Mouse (Mus musculus) forelimb bud, embryonic 11.5 days (tissue): ENCODE measurements around the gene Kcnk1.

Experiments used
- DNase-seq: peaks from one replicate; pipeline ENCODE4 v3.0.0-alpha.2; 2012; ENCODE audit warnings: low read depth, low spot score

The Kcnk1 gene

GRCm38 (mm10) chr8:126045751-126046150, 50.8 kb downstream of the Kcnk1 start:
- DNase-seq = no peak

DNA sequence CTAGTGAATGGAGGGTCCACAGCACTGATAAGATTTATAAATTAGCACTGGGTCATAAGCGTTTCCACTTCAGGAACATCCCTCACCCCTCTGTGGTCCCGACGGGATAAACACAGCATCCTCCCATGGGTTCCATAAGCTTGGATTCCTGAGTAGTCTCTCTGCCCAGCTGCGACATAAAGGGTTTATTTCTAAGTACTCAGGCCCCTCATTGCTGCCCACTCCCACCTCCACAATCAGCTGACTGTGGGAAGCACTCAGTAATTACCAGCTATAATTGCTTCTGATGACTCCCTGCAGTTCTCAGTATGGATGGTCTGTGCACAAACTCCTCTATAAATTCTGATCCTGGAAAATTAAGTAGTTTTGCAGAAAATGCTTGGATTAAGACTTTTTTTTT, 58.9 kb downstream of the Kcnk1 start:
- no peak for DNase-seq

GRCm38 (mm10) chr8:126058876-126059275, 63.9 kb downstream of the Kcnk1 start:
- DNase-seq = no peak

DNA sequence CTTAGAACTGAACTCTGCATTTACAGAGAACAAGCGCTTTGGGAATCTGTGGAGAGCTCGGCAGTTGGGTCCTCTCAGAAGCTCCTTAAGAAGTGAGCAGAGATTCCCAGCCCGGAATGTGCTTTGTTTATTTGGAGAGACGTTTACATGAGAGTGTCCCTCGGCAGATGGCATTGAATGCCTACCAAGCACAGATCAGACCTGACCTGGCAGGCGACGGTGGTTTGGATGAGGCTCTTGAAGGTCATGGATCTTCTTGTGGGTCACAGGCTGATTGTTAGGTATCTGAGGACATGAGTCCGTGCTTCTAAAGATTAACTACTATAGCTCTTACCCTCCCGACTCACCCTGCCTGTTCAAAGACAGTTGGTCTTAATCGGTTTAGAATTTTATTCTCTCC, 67.9 kb downstream of the Kcnk1 start:
- no peak for DNase-seq

DNA sequence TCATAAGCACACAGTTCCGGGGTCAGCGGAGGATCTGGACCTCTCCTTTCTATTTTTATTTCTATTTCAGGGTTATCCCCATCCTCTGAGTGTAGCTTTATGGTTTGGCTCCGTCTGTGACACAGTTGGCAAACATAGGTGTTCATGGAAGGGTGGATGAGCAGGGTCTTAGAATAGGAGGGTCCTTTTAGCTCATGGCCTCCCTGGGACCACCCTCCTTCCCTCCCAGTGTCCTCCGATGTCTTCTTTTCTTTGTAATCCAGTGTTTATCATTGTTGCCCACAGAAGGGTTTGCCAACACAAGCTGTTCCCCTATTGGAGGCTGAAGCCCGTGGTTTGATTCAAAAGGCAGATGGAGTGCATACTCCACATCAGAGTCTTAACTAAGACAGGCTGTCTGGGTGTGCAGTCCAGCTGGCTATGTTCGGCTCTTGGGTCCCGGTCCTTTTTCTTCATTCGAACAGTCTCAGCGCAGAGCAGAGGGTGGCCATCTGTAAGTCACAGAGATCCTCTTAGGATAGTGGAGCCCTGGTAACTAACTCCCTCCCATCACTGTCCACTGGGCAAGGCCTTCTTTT, 69.0 kb downstream of the Kcnk1 start:
- no peak for DNase-seq

GRCm38 (mm10) chr8:126064587-126065145, 69.7 kb downstream of the Kcnk1 start:
- DNase-seq = no peak

- no peak for DNase-seq
Measured at GRCm38 (mm10) chr8:126067306-126067705, 72.3 kb downstream of the Kcnk1 start.

DNA sequence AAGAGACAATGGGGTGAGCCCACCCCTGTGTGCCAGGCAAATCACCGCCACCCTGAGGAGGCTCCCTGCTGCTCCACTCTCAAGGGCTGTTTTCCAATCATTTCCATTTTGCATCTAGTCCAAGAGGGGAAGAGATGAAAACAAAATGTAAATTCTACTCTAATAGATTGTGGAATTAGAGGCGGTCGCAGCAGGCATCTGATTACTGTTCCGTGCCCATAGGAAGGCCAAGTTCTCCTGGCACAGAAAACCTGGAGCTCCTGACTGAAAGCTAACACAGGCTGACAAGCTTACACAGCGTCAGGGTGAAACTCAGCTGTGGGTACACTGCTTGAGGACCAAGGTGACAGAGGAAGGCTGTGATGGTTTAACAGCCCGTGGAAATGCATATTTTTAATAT, 73.2 kb downstream of the Kcnk1 start:
- DNase-seq = no peak

DNA sequence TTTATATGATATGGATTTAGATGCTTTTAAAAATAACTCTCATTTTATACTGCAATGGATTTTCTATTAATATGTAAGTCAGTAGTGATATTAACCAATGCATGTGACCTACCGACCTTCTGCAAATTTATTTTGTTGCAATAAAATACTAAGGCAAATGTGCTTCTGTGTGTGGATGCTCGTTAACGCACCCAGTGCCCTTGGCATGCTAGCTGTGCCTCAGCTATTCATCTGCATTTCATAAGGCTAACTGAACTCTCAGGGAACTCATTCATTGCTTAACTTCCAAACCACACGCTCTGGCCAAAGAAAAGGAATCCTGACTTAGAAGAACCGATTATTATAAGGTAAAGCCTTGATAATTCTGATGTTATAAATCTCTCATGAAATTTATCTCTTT, 77.7 kb downstream of the Kcnk1 start:
- no peak for DNase-seq

DNA sequence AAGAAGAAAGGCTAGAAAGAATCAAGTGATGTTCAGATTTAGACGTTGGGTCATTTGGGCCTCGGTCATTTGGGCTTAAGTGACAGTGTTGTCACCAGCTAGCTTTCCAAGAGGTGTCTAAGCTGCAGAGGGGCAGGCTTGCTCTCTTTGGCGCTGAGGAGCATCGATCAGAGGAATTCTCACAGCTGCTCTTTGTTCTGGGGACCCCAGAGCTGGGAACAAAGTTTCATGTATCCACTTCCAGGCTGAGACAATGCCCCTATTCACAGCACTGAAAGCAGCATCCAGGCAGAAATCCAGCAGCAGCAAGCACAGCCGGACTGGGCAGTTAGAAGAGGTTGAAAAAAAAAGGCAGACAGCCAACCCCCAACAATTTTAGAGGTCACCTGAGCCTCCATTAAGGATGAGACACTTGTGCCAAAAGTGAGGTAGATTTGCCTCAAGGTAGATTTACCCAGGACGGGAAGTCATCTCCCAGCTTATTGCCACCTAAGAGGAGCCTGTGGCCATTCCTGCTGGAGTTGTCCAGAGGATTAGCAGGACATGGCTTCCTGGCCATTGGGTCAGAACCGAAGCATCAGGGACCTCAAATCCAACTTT, 78.3 kb downstream of the Kcnk1 start:
- DNase-seq = peak; percentile 52

DNA sequence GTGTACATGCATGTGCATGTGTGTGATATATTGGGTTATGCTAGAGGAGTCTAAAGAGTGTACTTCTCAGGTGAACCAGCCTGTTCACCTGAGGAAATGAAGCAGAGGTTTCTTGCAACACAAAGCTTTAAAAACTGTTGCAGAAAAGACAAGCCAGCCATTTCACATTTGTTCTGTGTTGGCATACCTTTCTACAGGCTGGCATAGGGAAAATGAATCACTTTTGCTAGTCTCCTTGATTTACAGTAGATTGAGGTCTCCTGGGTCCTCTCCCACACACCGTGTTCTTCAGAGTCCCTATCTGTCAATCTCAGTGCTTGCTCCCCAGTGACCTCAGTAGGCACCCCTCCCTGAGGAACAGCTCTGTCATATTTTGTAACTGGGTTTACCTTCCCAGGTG, 79.1 kb downstream of the Kcnk1 start:
- DNase-seq = no peak

DNA sequence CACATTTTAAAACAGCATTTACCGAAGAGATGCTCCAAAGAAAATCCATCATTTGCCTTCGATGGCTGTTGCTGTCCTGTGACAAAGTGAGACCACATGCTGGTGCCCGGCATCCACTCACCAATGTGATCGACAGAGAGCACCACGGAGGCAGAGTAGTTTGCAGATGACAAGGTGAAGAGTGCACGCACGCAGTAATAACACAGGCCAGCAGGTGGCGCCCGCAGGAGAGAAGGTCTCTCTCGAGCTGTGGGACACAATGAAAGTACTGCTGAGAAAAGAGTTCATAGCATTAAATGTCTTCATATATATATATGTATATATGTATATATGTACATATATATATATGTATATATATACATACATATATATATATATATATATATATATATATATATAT, 80.4 kb downstream of the Kcnk1 start:
- DNase-seq = peak; percentile 63
